ENCODE assay signal across 7 mouse cellular contexts in the genomic region with DNA sequence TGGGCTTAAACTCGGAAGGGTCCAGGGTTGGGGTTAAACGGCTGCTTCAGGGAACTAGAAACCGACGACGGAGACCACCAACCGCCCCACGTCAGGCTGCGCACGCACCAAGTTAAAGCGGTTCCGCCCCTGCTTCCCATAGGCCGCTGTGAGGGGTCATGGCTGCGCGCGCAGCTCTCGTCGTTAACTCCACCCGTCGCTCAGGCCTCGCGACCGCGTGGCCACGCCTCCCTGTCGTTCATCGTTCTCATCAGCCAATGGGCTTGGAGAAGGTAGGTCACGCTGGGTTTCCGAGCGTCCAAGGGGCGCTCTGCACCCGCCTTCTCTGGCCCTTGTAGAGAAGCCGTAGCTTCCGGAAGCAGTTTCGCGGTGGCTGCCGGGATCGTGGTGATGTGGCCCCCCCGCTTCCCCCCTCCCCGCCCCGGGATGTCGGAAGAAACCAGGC. TPM values are rescaled to one million over a fixed set of nuclear protein-coding genes. Genes with fewer than 3 reads are reported as not detected.
DNase-seq lines count a peak whose midpoint lies in the region; ATAC-seq lines count a peak whose summit lies in the region.

Gene Swi5 (minus strand): TSS at position 153 of the 445 bp plus-strand sequence.

- DNase-seq in adrenal gland, postnatal 14 days = peak; percentile 99
- DNase-seq in embryonic facial prominence, embryonic 11.5 days (ENCODE audit: low spot score) = peak; percentile 100
- peak; percentile 99 for DNase-seq in kidney, adult 11 months
- DNase-seq in limb, embryonic 10.5 days (ENCODE audit: low spot score) = peak; percentile 100
- DNase-seq in spleen, adult 12 weeks (ENCODE audit: low spot score) = peak; percentile 92

- H3K4me2 ChIP-seq in embryonic facial prominence, embryonic 11.5 days (ENCODE audit: low read depth, low read length) = peak within 1 kb of the TSS; percentile 78
- H3K4me2 ChIP-seq in midbrain, embryonic 13.5 days (replicated peaks) = peak within 1 kb of the TSS; percentile 92

- 0% methylated on average over 40 of the region's 41 CpGs for WGBS in embryonic facial prominence, embryonic 11.5 days
- WGBS in limb, embryonic 10.5 days = under 1% methylated on average over 41 of the region's 41 CpGs
- under 1% methylated on average over 41 of the region's 41 CpGs for WGBS in midbrain, embryonic 13.5 days

- no peaks in the 10 kb centered on the region for H3K27me3 ChIP-seq in embryonic facial prominence, embryonic 11.5 days (ENCODE audit: control insufficient read depth, insufficient read depth, low read length)
- no peaks in the 10 kb centered on the region for H3K27me3 ChIP-seq in limb, embryonic 10.5 days (ENCODE audit: low read depth, poor library complexity, severe bottlenecking)
- no peaks in the 10 kb centered on the region for H3K27me3 ChIP-seq in midbrain, embryonic 13.5 days

- ATAC-seq in embryonic facial prominence, embryonic 11.5 days (replicated peaks; ENCODE audit: insufficient number of reproducible peaks, low FRiP score, low TSS enrichment, low read depth) = peak; percentile 97
- peak; percentile 95 for ATAC-seq in granulocyte monocyte progenitor cell, adult 5-6 weeks (replicated peaks; ENCODE audit: poor library complexity, severe bottlenecking)
- ATAC-seq in midbrain, embryonic 13.5 days = peak; percentile 99

- H3K4me1 ChIP-seq in embryonic facial prominence, embryonic 11.5 days (ENCODE audit: control insufficient read depth, insufficient read depth, low read length) = no peaks in the 10 kb centered on the region; the same call in none of the 2 replicates
- H3K4me1 ChIP-seq in limb, embryonic 10.5 days = peaks cover 20% of the 10 kb centered on the region
- H3K4me1 ChIP-seq in midbrain, embryonic 13.5 days (replicated peaks) = peaks cover 24% of the 10 kb centered on the region

- H3K4me3 ChIP-seq in embryonic facial prominence, embryonic 11.5 days (ENCODE audit: low read depth, low read length) = peak within 1 kb of the TSS; percentile 98
- H3K4me3 ChIP-seq in limb, embryonic 10.5 days = peak within 1 kb of the TSS; percentile 95
- H3K4me3 ChIP-seq in midbrain, embryonic 13.5 days (replicated peaks) = peak within 1 kb of the TSS; percentile 92

- 0 out of 2 replicates have a peak within 1 kb of the TSS, but pooled peaks have one; percentile 13 for H3K27ac ChIP-seq in embryonic facial prominence, embryonic 11.5 days (replicated peaks; ENCODE audit: low read depth, low read length)
- peak within 1 kb of the TSS; percentile 92 for H3K27ac ChIP-seq in limb, embryonic 10.5 days
- H3K27ac ChIP-seq in midbrain, embryonic 13.5 days = peak within 1 kb of the TSS; percentile 67

- H3K36me3 ChIP-seq in embryonic facial prominence, embryonic 11.5 days (replicated peaks; ENCODE audit: control insufficient read depth, insufficient read depth, low read depth, low read length) = no peaks in the 10 kb centered on the region
- peaks cover 42% of the 10 kb centered on the region for H3K36me3 ChIP-seq in limb, embryonic 10.5 days
- peaks cover 36% of the 10 kb centered on the region for H3K36me3 ChIP-seq in midbrain, embryonic 13.5 days

- peak within 1 kb of the TSS; percentile 89 for H3K9ac ChIP-seq in embryonic facial prominence, embryonic 11.5 days (replicated peaks; ENCODE audit: low read length)
- H3K9ac ChIP-seq in midbrain, embryonic 13.5 days (replicated peaks) = peak within 1 kb of the TSS; percentile 94

- no peaks in the 10 kb centered on the region for H3K9me3 ChIP-seq in embryonic facial prominence, embryonic 11.5 days (replicated peaks; ENCODE audit: control insufficient read depth, low read length)
- no peaks in the 10 kb centered on the region for H3K9me3 ChIP-seq in limb, embryonic 10.5 days (replicated peaks)
- H3K9me3 ChIP-seq in midbrain, embryonic 13.5 days = no peaks in the 10 kb centered on the region

RNA-seq across cellular contexts. Expression of gene Swi5, which starts in this region (rescaled TPM):
- 251 and 254 TPM in 2 replicates for total RNA-seq in adrenal gland, postnatal 14 days (2021)
- polyA plus RNA-seq in embryonic facial prominence, embryonic 11.5 days (2014; fragmentation: Nextera tagmentation; extraction: Ambion mirVana) = 392 and 406 TPM in 2 replicates
- total RNA-seq in granulocyte monocyte progenitor cell, adult 5-6 weeks (2014; fragmentation: Nextera tagmentation) = 283 and 409 TPM in 2 replicates
- 384 and 442 TPM in 2 replicates for total RNA-seq in granulocyte monocyte progenitor cell, adult 5-6 weeks (2017)
- 440 and 446 TPM in 2 replicates for polyA plus RNA-seq in limb, embryonic 10.5 days (2016; fragmentation: Nextera tagmentation; extraction: Ambion mirVana)
- 454 and 469 TPM in 2 replicates for polyA plus RNA-seq in midbrain, embryonic 13.5 days (2015; fragmentation: Nextera tagmentation; extraction: Ambion mirVana)

Comparison
In these comparisons a context has a peak if more than half of its experiments do, and no peak if none do; other contexts are left out.
1. Peak in every context shown above with its lines: DNase-seq, ATAC-seq, H3K4me3 ChIP-seq and H3K27ac ChIP-seq.
2. H3K27ac ChIP-seq: peak in every context shown above with its lines; median percentile 92 in limb, embryonic 10.5 days; 67 in midbrain, embryonic 13.5 days; 13 in embryonic facial prominence, embryonic 11.5 days.